Mouse (Mus musculus) ES-Bruce4 (cell line): ENCODE data around the gene Ryr2. TPM values are rescaled to one million over a fixed set of nuclear protein-coding genes. Genes with fewer than 3 reads are reported as not detected.
A peak's percentile ranks its signal among the peaks of the same experiment; 100 is the strongest.

Source experiments
- H3K27ac ChIP-seq: 2 replicates; pipeline ENCODE4 v1.5.1; 2012; ENCODE audit warnings: low read length, inconsistent platforms; ENCODE audit not compliant: insufficient read depth
- H3K27me3 ChIP-seq: 2 replicates; pipeline ENCODE4 v1.6.1; 2012; ENCODE audit warnings: mild to moderate bottlenecking, low read length, inconsistent platforms; ENCODE audit not compliant: control insufficient read depth, poor library complexity, insufficient read depth, severe bottlenecking
- H3K36me3 ChIP-seq: 2 replicates; pipeline ENCODE4 v1.6.1; 2012; ENCODE audit warnings: inconsistent platforms, mild to moderate bottlenecking, low read length, moderate library complexity; ENCODE audit not compliant: control insufficient read depth, poor library complexity, insufficient read depth, severe bottlenecking
- H3K4me1 ChIP-seq: one replicate; pipeline ENCODE4 v1.8.1; 2011; ENCODE audit warnings: low read length; ENCODE audit not compliant: control insufficient read depth, insufficient read depth
- H3K4me3 ChIP-seq: 2 replicates; pipeline ENCODE4 v1.5.1; 2011; ENCODE audit warnings: low read depth, mild to moderate bottlenecking, low read length
- H3K9ac ChIP-seq: 2 replicates; pipeline ENCODE4 v1.6.1; 2012; ENCODE audit warnings: low read depth, mild to moderate bottlenecking, inconsistent platforms; ENCODE audit not compliant: poor library complexity, severe bottlenecking
- H3K9me3 ChIP-seq: replicated peaks from 2 replicates; pipeline ENCODE4 v1.6.1; 2012; ENCODE audit warnings: mild to moderate bottlenecking, low read length, inconsistent platforms; ENCODE audit not compliant: control insufficient read depth, poor library complexity, insufficient read depth, severe bottlenecking
- CTCF ChIP-seq: IDR thresholded peaks from one replicate; pipeline ENCODE4 v1.8.1; 2011; ENCODE audit warnings: low read depth, low read length
- EP300 ChIP-seq: IDR thresholded peaks from 2 replicates; pipeline ENCODE4 v1.6.1; 2011; ENCODE audit warnings: low read depth, low read length; ENCODE audit not compliant: insufficient read depth
- POLR2A ChIP-seq: IDR thresholded peaks from one replicate; pipeline ENCODE4 v1.8.1; 2011; ENCODE audit warnings: low read length; ENCODE audit not compliant: insufficient read depth
- polyA plus RNA-seq: library from polyadenylated mRNA; stranded (reverse); fragments of >200 nt; gene quantifications from 2 replicates; pipeline ENCODE4 v1.2.4, GENCODE M21; 2011; ENCODE audit warnings: low read depth; ENCODE audit not compliant: missing spikeins, insufficient read depth, insufficient read length

Ryr2 gene
- polyA plus RNA-seq, 1 experiment: 2.9 TPM

- no peaks in the 10 kb centered on the region for H3K4me1 ChIP-seq
- H3K4me3 ChIP-seq: no peak overlapping the region
- H3K27ac ChIP-seq: no peak overlapping the region
- no peak overlapping the region for H3K9ac ChIP-seq
- TF ChIP-seq CTCF: no peak
- no peak for TF ChIP-seq POLR2A
- TF ChIP-seq EP300: no peak
- no peaks in the 10 kb centered on the region for H3K36me3 ChIP-seq
- no peaks in the 10 kb centered on the region for H3K27me3 ChIP-seq
- no peaks in the 10 kb centered on the region for H3K9me3 ChIP-seq
These were observed 8.1 kb upstream of the Ryr2 start for GRCm38 (mm10) chr13:12114816-12115215.

DNA sequence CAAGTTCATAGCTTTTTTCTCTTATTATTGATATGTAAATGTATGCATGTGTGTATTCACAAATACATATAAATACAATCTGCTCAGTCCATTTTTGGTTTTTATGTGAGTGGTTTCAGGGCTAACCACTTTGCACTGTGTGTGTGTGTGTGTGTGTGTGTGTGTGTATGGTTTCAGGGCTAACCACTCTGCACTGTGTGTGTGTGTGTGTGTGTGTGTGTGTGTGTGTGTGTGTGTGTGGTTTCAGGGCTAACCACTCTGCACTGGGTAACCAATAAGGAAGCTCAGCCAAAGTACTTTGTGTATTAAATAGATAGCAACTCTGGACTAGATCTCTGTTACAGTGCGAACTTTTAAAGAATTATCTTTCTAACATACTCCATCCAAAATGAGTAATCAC, 2.2 kb upstream of the Ryr2 start:
- no peak overlapping the region for H3K9ac ChIP-seq

GRCm38 (mm10) chr13:12105830-12106628, 716 bp downstream of the Ryr2 start:
- Histone ChIP-seq H3K27ac (no peak overlapping the region), H3K9me3 (no peaks in the 10 kb centered on the region)

More for the DNA sequence above, 2.2 kb upstream of the Ryr2 start:
- no peaks in the 10 kb centered on the region for H3K4me1 ChIP-seq
- H3K27me3 ChIP-seq: peaks cover 6% of the 10 kb centered on the region
- H3K9me3 ChIP-seq: no peaks in the 10 kb centered on the region
- H3K4me3 ChIP-seq: no peak overlapping the region
- no peak for TF ChIP-seq EP300
- TF ChIP-seq POLR2A: no peak
- no peak for TF ChIP-seq CTCF
- H3K36me3 ChIP-seq: no peaks in the 10 kb centered on the region
- no peak overlapping the region for H3K27ac ChIP-seq

DNA sequence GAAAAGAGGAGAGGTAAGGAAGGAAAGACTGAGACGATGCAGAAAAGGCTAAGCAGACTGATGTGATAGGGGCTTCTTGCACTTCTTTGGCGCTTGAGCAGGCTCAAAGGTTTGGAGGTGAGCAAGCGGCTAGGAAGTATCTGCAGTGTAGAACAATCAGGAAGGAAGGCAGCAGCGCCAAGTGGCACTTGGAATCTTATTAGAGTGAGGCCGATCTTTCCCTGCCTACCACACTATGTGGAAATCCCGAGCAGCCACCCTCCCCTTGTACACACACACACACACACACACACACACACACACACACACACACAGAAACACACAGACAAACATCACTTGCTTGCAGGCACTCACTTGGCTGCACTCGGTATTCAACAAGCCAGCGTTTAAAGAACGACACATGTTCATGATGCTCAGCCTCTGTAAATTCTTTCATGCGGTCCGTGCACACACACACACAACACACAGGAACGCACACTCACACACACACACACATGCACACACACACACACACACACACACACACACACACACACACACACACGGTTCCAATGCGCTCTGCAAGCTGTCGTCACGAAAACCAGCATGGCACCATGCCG, 1.4 kb downstream of the Ryr2 start:
- no peak overlapping the region for H3K9ac ChIP-seq
- H3K27me3 ChIP-seq: peaks cover 6% of the 10 kb centered on the region

More at GRCm38 (mm10) chr13:12105830-12106628, 716 bp downstream of the Ryr2 start:
- peak overlapping the region; percentile 87 for H3K4me3 ChIP-seq
- no peaks in the 10 kb centered on the region for H3K4me1 ChIP-seq
- TF ChIP-seq CTCF: no peak
- TF ChIP-seq POLR2A: no peak
- no peak for TF ChIP-seq EP300
- H3K27me3 ChIP-seq: peaks cover 6% of the 10 kb centered on the region
- peak overlapping the region; percentile 95 for H3K9ac ChIP-seq
- H3K36me3 ChIP-seq: no peaks in the 10 kb centered on the region

GRCm38 (mm10) chr13:12104318-12104717, 2.4 kb downstream of the Ryr2 start:
- no peaks in the 10 kb centered on the region for H3K9me3 ChIP-seq
- no peak overlapping the region for H3K4me3 ChIP-seq
- no peaks in the 10 kb centered on the region for H3K36me3 ChIP-seq
- no peaks in the 10 kb centered on the region for H3K4me1 ChIP-seq
- TF ChIP-seq EP300 (no peak), CTCF (no peak), POLR2A (no peak)
- no peak overlapping the region for H3K9ac ChIP-seq
- H3K27me3 ChIP-seq: peaks cover 6% of the 10 kb centered on the region
- H3K27ac ChIP-seq: no peak overlapping the region

More for the DNA sequence above, 1.4 kb downstream of the Ryr2 start:
- no peaks in the 10 kb centered on the region for H3K36me3 ChIP-seq
- no peaks in the 10 kb centered on the region for H3K4me1 ChIP-seq
- no peak for TF ChIP-seq EP300
- TF ChIP-seq CTCF: no peak
- no peak for TF ChIP-seq POLR2A
- peak overlapping the region; percentile 87 for H3K4me3 ChIP-seq
- no peak overlapping the region for H3K27ac ChIP-seq
- H3K9me3 ChIP-seq: no peaks in the 10 kb centered on the region

DNA sequence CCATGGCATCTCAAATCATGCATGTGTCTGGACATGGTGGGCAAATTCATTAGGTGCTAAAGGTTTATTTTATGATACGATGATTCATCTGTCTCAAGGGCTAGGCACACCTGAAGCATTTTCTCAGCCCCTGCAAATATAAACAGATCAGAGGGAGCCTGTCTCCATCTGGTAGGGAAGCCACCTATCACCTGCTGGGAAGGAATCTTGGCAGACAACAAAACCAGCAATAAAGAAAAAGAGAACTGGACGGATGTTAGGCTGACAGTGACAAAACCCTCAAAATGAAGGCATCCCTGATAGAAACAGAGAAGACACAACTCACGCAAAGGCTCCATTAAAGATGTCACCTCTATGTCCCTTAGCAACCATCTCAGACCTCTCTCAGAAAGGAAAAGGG, 3.7 kb downstream of the Ryr2 start:
- Histone ChIP-seq H3K4me3 (no peak overlapping the region), H3K36me3 (no peaks in the 10 kb centered on the region), H3K9me3 (no peaks in the 10 kb centered on the region), H3K27ac (no peak overlapping the region), H3K27me3 (peaks cover 6% of the 10 kb centered on the region), H3K4me1 (no peaks in the 10 kb centered on the region), H3K9ac (no peak overlapping the region)
- TF ChIP-seq CTCF: no peak
- no peak for TF ChIP-seq POLR2A
- TF ChIP-seq EP300: no peak
